Comparison of ENCODE assay signal across 9 mouse cellular contexts in the genomic region with DNA sequence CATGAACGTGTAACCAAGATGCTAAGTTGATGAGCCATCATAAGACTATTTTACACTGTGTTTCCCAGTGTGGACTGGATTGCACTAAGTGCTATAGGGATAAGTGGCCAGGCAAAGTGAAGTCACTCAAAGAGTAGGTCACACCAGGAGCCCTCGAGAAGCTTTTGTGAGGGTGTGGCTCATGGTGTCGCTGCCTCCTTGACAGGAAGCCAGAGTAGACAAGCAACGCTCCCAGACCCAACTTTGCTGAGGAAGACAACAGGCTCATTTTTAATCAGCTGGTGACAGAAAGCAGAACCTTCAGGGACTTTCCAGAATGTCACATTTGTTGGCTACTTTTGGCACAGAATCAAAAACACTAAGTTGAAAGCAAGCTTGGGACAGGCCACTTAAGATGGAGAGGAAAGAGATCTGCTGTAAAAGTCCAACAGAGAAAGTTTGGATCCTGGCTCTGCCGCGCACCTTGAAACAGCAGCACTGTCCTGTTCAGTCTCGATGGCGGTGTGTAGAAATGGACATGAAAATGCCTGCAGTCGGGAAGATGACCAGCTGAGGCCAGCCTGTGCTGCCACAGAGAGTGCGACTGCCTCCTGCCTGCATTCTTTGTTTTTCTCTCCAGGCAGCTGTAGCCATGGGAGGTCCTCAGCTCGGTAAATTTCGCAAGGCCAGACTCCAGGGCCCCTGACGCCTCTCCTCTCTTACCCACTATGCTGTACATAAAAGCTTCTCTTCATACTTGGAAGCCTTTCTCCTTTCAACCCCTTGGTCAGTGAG. TPM values are rescaled to one million over a fixed set of nuclear protein-coding genes. Genes with fewer than 3 reads are reported as not detected.
DNase-seq lines count a peak whose midpoint lies in the region; ATAC-seq and TF ChIP-seq lines count a peak whose summit lies in the region.
"Had no signal": no experiment of that assay in that cellular context is flagged by ENCODE, and none has a peak within 500 bp of the region (broad histone marks: within the 10 kb centered on the region; RNA-seq: fewer than 3 reads in every experiment).

No protein-coding gene starts in this region.

- H3K9ac ChIP-seq in lung, embryonic 14.5 days: no peak overlapping the region; the same call in 1 of the 2 replicates

- H3K9me3 ChIP-seq in lung, embryonic 14.5 days (ENCODE audit: low read depth, low read length): no peaks in the 10 kb centered on the region

- H3K27ac ChIP-seq in testis, adult 2 months (ENCODE audit: control insufficient read depth, insufficient read depth, low read depth, low read length): peak overlapping the region; percentile 28; the same call in 1 of the 2 replicates
- H3K27ac ChIP-seq in lung, embryonic 14.5 days (ENCODE audit: low read depth): no peak overlapping the region; the same call in 1 of the 2 replicates

- H3K4me2 ChIP-seq in lung, embryonic 14.5 days: no peak overlapping the region

- ATAC-seq in lung, embryonic 14.5 days (ENCODE audit: insufficient read depth): peak; percentile 79
- ATAC-seq in erythroid progenitor cell, adult 5-6 weeks (replicated peaks; ENCODE audit: low FRiP score, poor library complexity, severe bottlenecking): no peak
- no peak for ATAC-seq in frontal cortex, adult (ENCODE audit: low TSS enrichment)
- ATAC-seq: midbrain, embryonic 16.5 days had no signal

- DNase-seq in testis, postnatal 10 days (ENCODE audit: low spot score): no peak
- DNase-seq in heart, adult 18-20 months: peak; percentile 61 to 79
- DNase-seq in lung, embryonic 14.5 days: peak; percentile 60
- DNase-seq in ovary, postnatal 36 days (ENCODE audit: low spot score): no peak
- DNase-seq: adrenal gland, postnatal 10 days had no signal

- no peak for TF ChIP-seq POLR2A in testis, adult 2 months (IDR thresholded peaks at IDR 0.05; ENCODE audit: control insufficient read depth, low read depth, low read length)

- peaks cover 4% of the 10 kb centered on the region for H3K4me1 ChIP-seq in testis, adult 2 months (ENCODE audit: control insufficient read depth, insufficient read depth, low read length)
- H3K4me1 ChIP-seq in lung, embryonic 14.5 days (ENCODE audit: insufficient read depth): peaks cover 13% of the 10 kb centered on the region

- WGBS in lung, embryonic 14.5 days: 33% methylated on average over 13 of the region's 13 CpGs

- no peaks in the 10 kb centered on the region for H3K27me3 ChIP-seq in testis, adult 2 months (ENCODE audit: control insufficient read depth, insufficient read depth, low read length)
- H3K27me3 ChIP-seq in lung, embryonic 14.5 days (ENCODE audit: insufficient read depth, low read length): no peaks in the 10 kb centered on the region

- TF ChIP-seq CTCF in testis, adult 2 months (IDR thresholded peaks at IDR 0.05; ENCODE audit: control insufficient read depth, insufficient read depth, insufficient replicate concordance, low read depth, low read length): no peak
- no peak for TF ChIP-seq CTCF in lung, embryonic 14.5 days (IDR thresholded peaks at IDR 0.05; ENCODE audit: low read depth)

- no peaks in the 10 kb centered on the region for H3K36me3 ChIP-seq in testis, adult 2 months (ENCODE audit: control insufficient read depth, insufficient read depth, low read length)
- no peaks in the 10 kb centered on the region for H3K36me3 ChIP-seq in lung, embryonic 14.5 days (ENCODE audit: insufficient read depth)

- no peak overlapping the region for H3K4me3 ChIP-seq in testis, adult 2 months (ENCODE audit: control insufficient read depth, low read depth, low read length)
- H3K4me3 ChIP-seq in lung, embryonic 14.5 days (ENCODE audit: low read depth, low read length): no peak overlapping the region

RNA-seq across cellular contexts. Expression of gene Alg8, which starts 16.2 kb away (rescaled TPM):
- polyA plus RNA-seq in testis, adult 2 months (2012; rRNA removed): 39.4 and 50.3 TPM in 2 replicates
- total RNA-seq in heart, adult 18-20 months (2021): 1 to 10 TPM; 4.4 to 4.8 TPM
- polyA plus RNA-seq in lung, embryonic 14.5 days (2014; fragmentation: Nextera tagmentation; extraction: Ambion mirVana): 42.4 and 45.1 TPM in 2 replicates
- total RNA-seq in erythroid progenitor cell, adult 5-6 weeks (2015; ENCODE audit: low replicate concordance): 19.3 and 32.8 TPM in 2 replicates
- 8.5 and 9.8 TPM in 2 replicates for total RNA-seq in erythroid progenitor cell, adult 5-6 weeks (2017; ENCODE audit: low replicate concordance)

RNA-seq across cellular contexts. Expression of gene Kctd21, which starts 23.1 kb away (rescaled TPM):
- 1.2 and 1.3 TPM in 2 replicates for polyA plus RNA-seq in testis, adult 2 months (2012; rRNA removed)
- total RNA-seq in heart, adult 18-20 months (2021): 1 to 10 TPM; 4.1 to 4.9 TPM
- polyA plus RNA-seq in lung, embryonic 14.5 days (2014; fragmentation: Nextera tagmentation; extraction: Ambion mirVana): 4.7 and 5.7 TPM in 2 replicates
- not detected in 2 replicates for total RNA-seq in erythroid progenitor cell, adult 5-6 weeks (2015; ENCODE audit: low replicate concordance)
- total RNA-seq in erythroid progenitor cell, adult 5-6 weeks (2017; ENCODE audit: low replicate concordance): not detected in 2 replicates

RNA-seq across cellular contexts. Expression of gene Usp35, which starts 23.4 kb away (rescaled TPM):
- polyA plus RNA-seq in testis, adult 2 months (2012; rRNA removed): 2.9 and 3.6 TPM in 2 replicates
- total RNA-seq in heart, adult 18-20 months (2021): under 1 TPM; 0.41 to 0.60 TPM
- 2.1 TPM in 2 replicates for polyA plus RNA-seq in lung, embryonic 14.5 days (2014; fragmentation: Nextera tagmentation; extraction: Ambion mirVana)
- total RNA-seq in erythroid progenitor cell, adult 5-6 weeks (2015; ENCODE audit: low replicate concordance): not detected in 2 replicates
- not detected in 2 replicates for total RNA-seq in erythroid progenitor cell, adult 5-6 weeks (2017; ENCODE audit: low replicate concordance)

RNA-seq across cellular contexts. Expression of gene Ndufc2, which starts 44.5 kb away (rescaled TPM):
- 46.2 and 81.2 TPM in 2 replicates for polyA plus RNA-seq in testis, adult 2 months (2012; rRNA removed)
- 100 to 1,000 TPM; 548 to 551 TPM for total RNA-seq in heart, adult 18-20 months (2021)
- polyA plus RNA-seq in lung, embryonic 14.5 days (2014; fragmentation: Nextera tagmentation; extraction: Ambion mirVana): 345 and 369 TPM in 2 replicates
- total RNA-seq in erythroid progenitor cell, adult 5-6 weeks (2015; ENCODE audit: low replicate concordance): 77.1 and 89.3 TPM in 2 replicates
- total RNA-seq in erythroid progenitor cell, adult 5-6 weeks (2017; ENCODE audit: low replicate concordance): 37.2 and 116 TPM in 2 replicates

Comparison
In these comparisons a context has a peak if more than half of its experiments do, and no peak if none do; other contexts are left out.
1. DNase-seq: peak in heart, adult 18-20 months (2 of 2) and lung, embryonic 14.5 days (single experiment); none in testis, postnatal 10 days (single experiment) and ovary, postnatal 36 days (single experiment).